Mouse (Mus musculus): ENCODE data around the gene Cox10.

- TF ChIP-seq CTCF (IDR thresholded peaks at IDR 0.05; ENCODE audit: low read depth, low read length) (no peak), POLR2A (IDR thresholded peaks at IDR 0.05; ENCODE audit: extremely low read depth, insufficient read depth, low read length) (no peak)
Observed at GRCm38 (mm10) chr11:64025843-64026242, 53.4 kb downstream of the Cox10 start.

Measured in liver, adult 2 months (tissue).